Comparison of ENCODE assay signal across 17 mouse cellular contexts in the genomic region with DNA sequence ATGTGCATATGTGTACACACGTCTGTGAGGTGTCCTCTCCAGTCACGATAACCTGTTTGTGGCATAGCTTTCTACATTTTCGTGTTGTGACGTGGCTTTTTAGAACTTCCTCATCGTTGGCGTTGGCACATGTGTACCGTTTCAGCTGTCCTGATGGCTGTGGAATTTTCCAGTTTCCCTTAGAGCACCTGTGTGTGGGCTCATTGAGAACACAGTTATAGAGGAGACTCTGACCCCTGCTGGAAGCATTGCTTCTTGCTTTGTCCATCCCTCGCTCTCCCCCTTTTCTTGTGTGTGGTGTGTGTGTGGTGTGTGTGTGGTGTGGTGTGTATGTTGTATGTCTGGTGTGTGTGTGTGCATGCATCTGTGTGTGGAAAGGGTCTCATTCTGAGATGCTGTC. TPM values are rescaled to one million over a fixed set of nuclear protein-coding genes. Genes with fewer than 3 reads are reported as not detected.
DNase-seq lines count a peak whose midpoint lies in the region; ATAC-seq lines count a peak whose summit lies in the region.
"Had no signal": no experiment of that assay in that cellular context is flagged by ENCODE, and none has a peak within 500 bp of the region (broad histone marks: within the 10 kb centered on the region; RNA-seq: fewer than 3 reads in every experiment).

No protein-coding gene starts in this region.

- DNase-seq in forebrain, embryonic 14.5 days (ENCODE audit: low spot score), result peak; percentile 27
- DNase-seq in kidney, adult 9 months, result peak; percentile 50
- no peak for DNase-seq in kidney, postnatal 10 days
- no peak for DNase-seq in neural tube, embryonic 10.5 days (ENCODE audit: extremely low spot score, low spot score)
- DNase-seq: B cell, adult 2 months; liver, postnatal 0 days; lung, postnatal 36 days; thymus, adult 2 months had no signal

- H3K27me3 ChIP-seq in forebrain, embryonic 14.5 days (replicated peaks; ENCODE audit: control insufficient read depth, insufficient read depth, low read length), result no peaks in the 10 kb centered on the region
- H3K27me3 ChIP-seq in forebrain, embryonic 12.5 days, result 0 out of 2 replicates have a peak, but pooled peaks cover 10% of the 10 kb centered on the region
- H3K27me3 ChIP-seq in neural tube, embryonic 13.5 days, result peaks cover 3% of the 10 kb centered on the region; the same call in 1 of the 2 replicates
- H3K27me3 ChIP-seq in neural tube, embryonic 15.5 days (replicated peaks), result no peaks in the 10 kb centered on the region
- H3K27me3 ChIP-seq: embryonic facial prominence, embryonic 12.5 days; heart, embryonic 12.5 days; intestine, embryonic 15.5 days had no signal

- H3K4me2 ChIP-seq in forebrain, embryonic 14.5 days (ENCODE audit: low read length), result no peak overlapping the region
- no peak overlapping the region for H3K4me2 ChIP-seq in forebrain, embryonic 12.5 days
- H3K4me2 ChIP-seq in neural tube, embryonic 13.5 days, result no peak overlapping the region
- no peak overlapping the region for H3K4me2 ChIP-seq in neural tube, embryonic 15.5 days
- H3K4me2 ChIP-seq: embryonic facial prominence, embryonic 12.5 days; heart, embryonic 12.5 days; intestine, embryonic 15.5 days had no signal

- H3K4me3 ChIP-seq in forebrain, embryonic 14.5 days (ENCODE audit: low read depth, low read length), result no peak overlapping the region
- H3K4me3 ChIP-seq in forebrain, embryonic 12.5 days (replicated peaks), result no peak overlapping the region
- no peak overlapping the region for H3K4me3 ChIP-seq in neural tube, embryonic 13.5 days
- no peak overlapping the region for H3K4me3 ChIP-seq in neural tube, embryonic 15.5 days (replicated peaks)
- H3K4me3 ChIP-seq: embryonic facial prominence, embryonic 12.5 days; heart, embryonic 12.5 days; intestine, embryonic 15.5 days had no signal

- H3K9ac ChIP-seq in forebrain, embryonic 14.5 days (ENCODE audit: low read length), result no peak overlapping the region
- H3K9ac ChIP-seq in forebrain, embryonic 12.5 days, result no peak overlapping the region
- no peak overlapping the region for H3K9ac ChIP-seq in neural tube, embryonic 13.5 days
- H3K9ac ChIP-seq in neural tube, embryonic 15.5 days (replicated peaks), result no peak overlapping the region
- H3K9ac ChIP-seq: embryonic facial prominence, embryonic 12.5 days; heart, embryonic 12.5 days; intestine, embryonic 15.5 days; liver, postnatal 0 days had no signal

- no peaks in the 10 kb centered on the region for H3K36me3 ChIP-seq in forebrain, embryonic 14.5 days (ENCODE audit: control insufficient read depth, insufficient read depth, low read length)
- H3K36me3 ChIP-seq in forebrain, embryonic 12.5 days (replicated peaks), result no peaks in the 10 kb centered on the region
- H3K36me3 ChIP-seq in neural tube, embryonic 13.5 days, result no peaks in the 10 kb centered on the region
- no peaks in the 10 kb centered on the region for H3K36me3 ChIP-seq in neural tube, embryonic 15.5 days
- H3K36me3 ChIP-seq: embryonic facial prominence, embryonic 12.5 days; heart, embryonic 12.5 days; intestine, embryonic 15.5 days had no signal

- peaks cover 12% of the 10 kb centered on the region; the same call in 1 of the 2 replicates for H3K4me1 ChIP-seq in forebrain, embryonic 14.5 days (ENCODE audit: control insufficient read depth, insufficient read depth, low read length)
- H3K4me1 ChIP-seq in forebrain, embryonic 12.5 days, result peaks cover 4% of the 10 kb centered on the region; the same call in 1 of the 2 replicates
- H3K4me1 ChIP-seq in neural tube, embryonic 13.5 days (replicated peaks), result peaks cover 20% of the 10 kb centered on the region
- H3K4me1 ChIP-seq in neural tube, embryonic 15.5 days, result peaks cover 13% of the 10 kb centered on the region
- H3K4me1 ChIP-seq: embryonic facial prominence, embryonic 12.5 days; heart, embryonic 12.5 days; intestine, embryonic 15.5 days had no signal

- no peaks in the 10 kb centered on the region for H3K9me3 ChIP-seq in forebrain, embryonic 14.5 days (replicated peaks; ENCODE audit: control insufficient read depth, low read length)
- no peaks in the 10 kb centered on the region for H3K9me3 ChIP-seq in forebrain, embryonic 12.5 days
- no peaks in the 10 kb centered on the region for H3K9me3 ChIP-seq in neural tube, embryonic 13.5 days
- H3K9me3 ChIP-seq in neural tube, embryonic 15.5 days (replicated peaks), result no peaks in the 10 kb centered on the region
- H3K9me3 ChIP-seq: embryonic facial prominence, embryonic 12.5 days; heart, embryonic 12.5 days; intestine, embryonic 15.5 days had no signal

- H3K27ac ChIP-seq in forebrain, embryonic 14.5 days (ENCODE audit: low read depth, low read length), result no peak overlapping the region
- H3K27ac ChIP-seq in forebrain, embryonic 12.5 days, result no peak overlapping the region
- no peak overlapping the region for H3K27ac ChIP-seq in neural tube, embryonic 13.5 days (replicated peaks)
- H3K27ac ChIP-seq in neural tube, embryonic 15.5 days (replicated peaks), result 0 out of 2 replicates have a peak overlapping the region, but pooled peaks have one; percentile 7
- H3K27ac ChIP-seq: embryonic facial prominence, embryonic 12.5 days; intestine, embryonic 15.5 days had no signal

- no peak; the same call in 1 of the 2 replicates for ATAC-seq in forebrain, embryonic 14.5 days
- ATAC-seq in forebrain, embryonic 12.5 days (ENCODE audit: low FRiP score), result no peak
- peak; percentile 6; the same call in 1 of the 2 replicates for ATAC-seq in neural tube, embryonic 13.5 days (ENCODE audit: low read depth)
- ATAC-seq in neural tube, embryonic 15.5 days (ENCODE audit: low FRiP score), result no peak; the same call in 1 of the 2 replicates
- ATAC-seq: activated CD4-positive, CD25-positive, alpha-beta regulatory T cell, adult 4 months; intestine, embryonic 15.5 days; liver, postnatal 0 days had no signal

- WGBS in forebrain, embryonic 14.5 days, result 65% methylated on average over 8 of the region's 8 CpGs
- 86% methylated on average over 8 of the region's 8 CpGs for WGBS in forebrain, embryonic 12.5 days
- 79% methylated on average over 8 of the region's 8 CpGs for WGBS in neural tube, embryonic 13.5 days
- 82% methylated on average over 8 of the region's 8 CpGs for WGBS in neural tube, embryonic 15.5 days

RNA-seq across cellular contexts. Expression of gene Slc25a48, which starts 11.9 kb away (rescaled TPM):
- 0.06 TPM in 2 replicates for polyA plus RNA-seq in forebrain, embryonic 14.5 days (2014; fragmentation: Nextera tagmentation; extraction: Ambion mirVana)
- polyA plus RNA-seq in forebrain, embryonic 12.5 days (2016; fragmentation: Nextera tagmentation; extraction: Ambion mirVana), result not detected in 2 replicates
- polyA plus RNA-seq in neural tube, embryonic 13.5 days (2015; fragmentation: Nextera tagmentation; extraction: Ambion mirVana), result not detected in 2 replicates
- polyA plus RNA-seq in neural tube, embryonic 15.5 days (2015; fragmentation: Nextera tagmentation; extraction: Ambion mirVana), result 0.05 and 0.06 TPM in 2 replicates
- polyA plus RNA-seq: activated CD4-positive, CD25-positive, alpha-beta regulatory T cell, adult 4 months; heart, embryonic 12.5 days had no signal

RNA-seq across cellular contexts. Expression of gene Gm3045, which starts 23.6 kb away (rescaled TPM):
- polyA plus RNA-seq in forebrain, embryonic 14.5 days (2014; fragmentation: Nextera tagmentation; extraction: Ambion mirVana), result not detected in 2 replicates
- not detected in 2 replicates for polyA plus RNA-seq in forebrain, embryonic 12.5 days (2016; fragmentation: Nextera tagmentation; extraction: Ambion mirVana)
- polyA plus RNA-seq in neural tube, embryonic 13.5 days (2015; fragmentation: Nextera tagmentation; extraction: Ambion mirVana), result not detected in 2 replicates
- not detected in 2 replicates for polyA plus RNA-seq in neural tube, embryonic 15.5 days (2015; fragmentation: Nextera tagmentation; extraction: Ambion mirVana)
- polyA plus RNA-seq: activated CD4-positive, CD25-positive, alpha-beta regulatory T cell, adult 4 months; embryonic facial prominence, embryonic 12.5 days; heart, embryonic 12.5 days; intestine, embryonic 15.5 days; liver, postnatal 0 days; thymus, adult 2 months had no signal

RNA-seq across cellular contexts. Expression of gene Il9, which starts 32.0 kb away (rescaled TPM):
- polyA plus RNA-seq in forebrain, embryonic 14.5 days (2014; fragmentation: Nextera tagmentation; extraction: Ambion mirVana), result not detected in 2 replicates
- polyA plus RNA-seq in forebrain, embryonic 12.5 days (2016; fragmentation: Nextera tagmentation; extraction: Ambion mirVana), result not detected in 2 replicates
- polyA plus RNA-seq in neural tube, embryonic 13.5 days (2015; fragmentation: Nextera tagmentation; extraction: Ambion mirVana), result not detected in 2 replicates
- polyA plus RNA-seq in neural tube, embryonic 15.5 days (2015; fragmentation: Nextera tagmentation; extraction: Ambion mirVana), result not detected in 2 replicates
- polyA plus RNA-seq: activated CD4-positive, CD25-positive, alpha-beta regulatory T cell, adult 4 months; embryonic facial prominence, embryonic 12.5 days; heart, embryonic 12.5 days; intestine, embryonic 15.5 days; limb, embryonic 14.5 days; liver, postnatal 0 days; urinary bladder, adult 2 months had no signal

Comparison
In these comparisons a context has a peak if more than half of its experiments do, and no peak if none do; other contexts are left out.
1. DNase-seq: peak in forebrain, embryonic 14.5 days (single experiment) and kidney, adult 9 months (single experiment); none in kidney, postnatal 10 days (single experiment) and neural tube, embryonic 10.5 days (single experiment).